Mouse (Mus musculus) fibroblast of lung, adult 2 months (primary cell): ENCODE measurements around the gene Gm4216.
"Not testable (repeated sequence)": the region's sequence is repeated elsewhere in the genome, so short reads cannot be mapped to it uniquely, and the experiment has no call there.

Experiments
- DNase-seq: peaks from one replicate; pipeline ENCODE4 v3.0.0-alpha.2; 2011; ENCODE audit warnings: low read depth

The Gm4216 gene

DNA sequence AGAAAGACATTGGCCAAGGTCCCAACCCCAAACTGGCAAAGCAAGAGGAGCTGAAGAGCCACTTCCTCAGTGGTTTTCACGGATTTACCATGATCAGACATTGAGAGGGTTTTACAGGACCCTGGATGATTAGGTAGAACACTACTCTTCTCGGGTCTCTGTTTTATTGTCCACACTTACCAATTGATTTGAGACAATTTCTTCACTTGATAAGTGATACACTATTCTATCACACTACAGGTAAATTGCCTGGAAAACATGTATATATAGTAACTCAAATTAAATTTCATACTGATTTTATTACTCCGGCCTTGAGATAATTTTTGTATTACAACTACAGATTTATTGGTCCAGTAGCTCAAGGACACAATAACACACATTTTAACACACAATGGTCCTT, at the start of gene Gm4216:
Gene Gm4216, minus strand, starts transcription at position 101 of the 400 bp plus-strand sequence.
- not testable (repeated sequence) for DNase-seq

DNA sequence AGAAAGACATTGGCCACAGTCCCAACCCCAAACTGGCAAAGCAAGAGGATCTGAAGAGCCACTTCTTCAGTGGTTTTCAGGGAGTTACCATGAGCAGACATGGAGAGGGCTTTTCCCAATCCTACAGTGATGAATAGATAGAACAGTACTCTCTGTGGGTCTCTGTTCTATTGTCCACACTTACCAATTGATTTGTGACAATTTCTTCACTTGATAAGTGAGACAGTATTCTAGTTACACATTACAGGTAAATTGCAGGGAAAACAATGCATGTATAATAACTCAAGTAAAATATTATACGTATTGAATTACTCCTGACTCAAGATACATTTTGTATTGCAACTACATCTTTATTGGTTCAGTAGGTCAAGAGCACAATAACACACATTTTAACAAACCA, 47.6 kb upstream of the Gm4216 start, which contains the start of gene Gm8720:
Gene Gm8720, minus strand, starts transcription at position 101 of the 400 bp plus-strand sequence.
- not testable (repeated sequence) for DNase-seq

- not testable (repeated sequence) for DNase-seq
These were observed 35.5 kb upstream of the Gm4216 start, which contains the start of gene Vmn1r163 for GRCm38 (mm10) chr7:23055240-23055639. TSS of gene Vmn1r163 (plus strand) at chr7:23055540.

DNA sequence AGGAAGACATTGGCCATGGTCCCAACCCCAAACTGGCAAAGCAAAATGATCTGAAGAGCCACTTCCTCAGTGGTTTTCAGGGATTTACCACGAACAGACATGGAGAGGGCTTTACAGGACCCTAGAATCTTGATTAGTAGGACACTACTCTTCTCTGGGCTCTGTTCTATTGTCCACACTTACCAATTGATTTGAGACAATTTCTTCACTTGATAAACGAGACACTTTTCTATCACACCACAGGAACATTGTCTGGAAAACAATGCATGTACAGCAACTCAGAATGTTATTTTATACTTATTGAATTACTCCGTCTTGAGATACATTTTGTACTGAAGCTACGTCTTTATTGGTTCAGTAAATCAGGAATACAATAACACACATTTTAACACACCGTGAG, 35.1 kb downstream of the Gm4216 start, which contains the start of gene Gm4214:
Gene Gm4214, minus strand, starts transcription at position 101 of the 400 bp plus-strand sequence.
- DNase-seq = not testable (repeated sequence)
